Mouse (Mus musculus) gastrocnemius, postnatal 14 days (tissue): Measurements from ENCODE around the gene Katnal1. TPM values are rescaled to one million over a fixed set of nuclear protein-coding genes. Genes with fewer than 3 reads are reported as not detected.

Source experiments
- DNase-seq: peaks from one replicate; pipeline ENCODE4 v3.0.0; 2021; ENCODE audit warnings: mixed read lengths
- intact Hi-C: fragments of 180-260 bp; cut with DNase I; formaldehyde crosslinking; loops from one replicate; pipeline ENCODE4 v1.15.1; 2025; ENCODE audit warnings: low total_unique reads
- total RNA-seq, 2 experiments: library from RNA; stranded (reverse); gene quantifications; 2 replicates each; pipeline ENCODE4 v1.2.3; 2021

Katnal1 gene
- total RNA-seq, 2 experiments from 2014 or later: 3.7 to 3.9 TPM

GRCm38 (mm10) chr5:148831596-148832257 is 97.4 kb downstream of the Katnal1 start:
- peak; percentile 66 for DNase-seq
- intact Hi-C loops: no loop called here

GRCm38 (mm10) chr5:148831141-148831547 is 98.0 kb downstream of the Katnal1 start:
- intact Hi-C loops: no loop called here

DNA sequence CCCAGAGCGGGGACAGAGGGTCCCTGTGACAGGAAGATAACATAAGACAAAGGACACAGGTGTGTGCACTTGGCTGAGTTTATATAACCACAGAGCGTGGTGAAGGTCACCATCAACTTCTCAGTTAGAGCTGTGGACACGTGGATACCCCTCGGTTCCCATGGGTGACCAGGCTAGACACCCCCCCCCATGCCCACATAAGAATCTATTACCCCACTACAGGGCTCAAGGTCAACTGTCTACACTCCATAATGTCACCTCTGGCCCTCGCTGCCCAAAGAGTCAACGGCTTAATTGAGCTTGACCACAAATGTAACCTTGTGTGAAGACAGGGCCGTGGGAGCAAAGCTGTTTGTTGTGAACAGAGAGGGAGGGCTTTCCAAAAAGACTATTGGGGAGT is 103.4 kb downstream of the Katnal1 start:
- no peak for DNase-seq
- intact Hi-C loops: no loop called here

More at GRCm38 (mm10) chr5:148831141-148831547, 98.0 kb downstream of the Katnal1 start:
- DNase-seq: no peak

DNA sequence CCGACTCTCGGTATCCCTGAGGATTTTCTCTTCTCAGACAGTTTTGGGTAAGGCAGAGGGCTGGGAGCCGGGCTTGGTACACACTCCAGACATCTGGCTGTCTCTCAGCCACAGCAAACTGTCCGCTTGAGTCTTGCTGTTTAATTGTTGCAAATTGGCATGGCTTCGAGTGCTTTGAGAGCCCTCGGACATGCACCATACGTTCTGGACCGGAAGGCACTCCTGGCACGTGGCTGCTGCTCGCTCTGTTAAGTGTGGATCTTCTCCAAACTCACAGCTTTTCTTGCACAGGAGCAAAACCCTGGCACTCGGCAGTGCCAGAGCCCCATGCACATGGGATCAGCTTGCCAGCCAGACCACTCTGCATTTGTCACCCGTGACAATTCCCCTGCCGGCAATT is 106.3 kb downstream of the Katnal1 start:
- intact Hi-C loops: no loop called here
- no peak for DNase-seq

Other genes starting within 250 kb of the Katnal1 start
- 1 to 10 TPM; 1.1 to 1.5 TPM for gene Gm42791, start 65.8 kb upstream of the Katnal1 start, total RNA-seq